Mouse (Mus musculus): ENCODE results near the gene Tmem132b. TPM values are rescaled to one million over a fixed set of nuclear protein-coding genes. Genes with fewer than 3 reads are reported as not detected.

Gene Tmem132b
- polyA plus RNA-seq, 1 experiment from 2014 or later, result 4.2 TPM

GRCm38 (mm10) chr5:125491107-125491506, 40.5 kb upstream of the Tmem132b start:
- peaks cover 20% of the 10 kb centered on the region for H3K36me3 ChIP-seq (ENCODE audit: control insufficient read depth, insufficient read depth, low read length)
- H3K27ac ChIP-seq (ENCODE audit: low read depth, low read length), result no peak overlapping the region
- no peaks in the 10 kb centered on the region for H3K27me3 ChIP-seq (replicated peaks; ENCODE audit: control insufficient read depth, insufficient read depth, low read length)
- 0 out of 2 replicates have a peak, but pooled peaks have one; percentile 5 for ATAC-seq
- peaks cover 8% of the 10 kb centered on the region for H3K4me1 ChIP-seq (ENCODE audit: control insufficient read depth, insufficient read depth, low read depth, low read length)
- 80% methylated on average over 10 of the region's 10 CpGs for WGBS
- no peak overlapping the region for H3K4me3 ChIP-seq (ENCODE audit: low read length)
- H3K9ac ChIP-seq (ENCODE audit: low read depth, low read length), result no peak overlapping the region
- H3K4me2 ChIP-seq (ENCODE audit: low read length), result no peak overlapping the region
- H3K9me3 ChIP-seq (ENCODE audit: control insufficient read depth, low read length), result no peaks in the 10 kb centered on the region

- WGBS, result 54% methylated on average over 17 of the region's 17 CpGs
- peaks cover 18% of the 10 kb centered on the region for H3K36me3 ChIP-seq (ENCODE audit: control insufficient read depth, insufficient read depth, low read length)
- no peak overlapping the region for H3K4me2 ChIP-seq (ENCODE audit: low read length)
- H3K4me3 ChIP-seq (ENCODE audit: low read length), result no peak overlapping the region
- H3K27me3 ChIP-seq (replicated peaks; ENCODE audit: control insufficient read depth, insufficient read depth, low read length), result no peaks in the 10 kb centered on the region
- H3K9ac ChIP-seq (ENCODE audit: low read depth, low read length), result no peak overlapping the region
- peaks cover 4% of the 10 kb centered on the region for H3K4me1 ChIP-seq (ENCODE audit: control insufficient read depth, insufficient read depth, low read depth, low read length)
- no peak overlapping the region for H3K27ac ChIP-seq (ENCODE audit: low read depth, low read length)
- ATAC-seq, result peak; percentile 46
- no peaks in the 10 kb centered on the region for H3K9me3 ChIP-seq (ENCODE audit: control insufficient read depth, low read length)
Observed at GRCm38 (mm10) chr5:125492379-125493092, 39.0 kb upstream of the Tmem132b start.

GRCm38 (mm10) chr5:125493093-125493423, 38.5 kb upstream of the Tmem132b start:
- Histone ChIP-seq H3K9ac (ENCODE audit: low read depth, low read length) (no peak overlapping the region), H3K27ac (ENCODE audit: low read depth, low read length) (no peak overlapping the region), H3K4me2 (ENCODE audit: low read length) (no peak overlapping the region), H3K9me3 (ENCODE audit: control insufficient read depth, low read length) (no peaks in the 10 kb centered on the region), H3K4me3 (ENCODE audit: low read length) (no peak overlapping the region), H3K4me1 (ENCODE audit: control insufficient read depth, insufficient read depth, low read depth, low read length) (peaks cover 3% of the 10 kb centered on the region), H3K36me3 (ENCODE audit: control insufficient read depth, insufficient read depth, low read length) (peaks cover 16% of the 10 kb centered on the region), H3K27me3 (replicated peaks; ENCODE audit: control insufficient read depth, insufficient read depth, low read length) (no peaks in the 10 kb centered on the region)
- ATAC-seq, result no peak
- WGBS, result 63% methylated on average over 5 of the region's 5 CpGs

DNA sequence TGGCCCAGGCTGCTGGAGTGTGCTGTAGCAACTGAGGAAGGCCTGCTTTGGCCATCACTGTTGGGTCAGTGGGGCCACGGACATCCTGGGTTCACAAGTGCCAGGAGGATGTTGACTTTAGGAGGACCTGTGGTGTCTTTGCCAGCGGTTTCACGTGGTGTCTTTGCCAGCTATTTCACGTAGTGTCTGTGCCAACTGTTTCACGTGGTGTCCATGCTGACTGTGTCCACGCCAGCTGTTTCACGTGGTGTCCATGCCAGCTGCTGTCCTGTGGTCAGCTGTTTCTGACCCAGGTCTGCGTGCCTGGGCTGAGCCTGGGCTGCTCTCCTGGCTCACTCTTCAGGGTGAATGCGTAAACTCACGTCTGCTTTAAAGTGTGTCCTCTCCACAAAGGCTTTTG, 35.9 kb upstream of the Tmem132b start:
- no peaks in the 10 kb centered on the region for H3K27me3 ChIP-seq (replicated peaks; ENCODE audit: control insufficient read depth, insufficient read depth, low read length)

DNA sequence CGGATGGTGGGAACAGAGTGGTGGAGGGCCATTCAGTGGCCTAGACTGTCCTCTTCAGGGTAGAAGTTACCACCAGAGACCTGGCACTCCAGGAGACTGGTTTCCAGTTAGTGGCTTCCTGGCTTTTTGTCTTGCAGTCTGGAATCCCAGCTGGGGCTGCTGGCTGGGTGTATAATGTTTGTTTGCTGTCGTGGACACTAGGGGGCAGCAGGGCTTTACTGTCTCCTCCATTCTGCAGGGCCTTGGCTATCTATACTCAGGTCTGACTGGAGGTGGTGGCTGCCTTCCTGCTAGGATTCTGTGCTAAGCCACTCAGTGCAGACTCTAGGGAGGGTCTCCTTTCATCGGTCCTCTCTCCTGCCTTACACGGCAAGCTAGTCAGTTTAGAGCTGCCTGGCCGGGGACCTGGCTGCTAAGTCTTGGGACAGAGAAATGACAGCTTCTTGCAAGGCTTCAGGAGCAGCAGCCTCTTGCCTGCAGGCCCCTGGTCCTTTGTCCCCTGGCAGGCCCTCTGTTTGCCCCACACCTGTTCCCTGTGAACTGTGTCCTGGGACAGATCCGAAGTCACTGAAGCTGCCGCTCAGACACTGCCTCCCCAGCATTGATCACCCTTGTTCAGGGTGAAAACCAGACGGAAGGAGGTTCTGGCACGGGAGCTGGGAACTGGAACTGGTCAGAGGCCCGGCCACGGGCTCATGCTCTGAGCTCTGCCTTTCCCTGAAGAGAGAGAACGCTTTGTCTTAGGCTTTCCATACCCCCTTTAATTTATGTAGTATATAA, 33.6 kb upstream of the Tmem132b start:
- H3K27ac ChIP-seq (ENCODE audit: low read depth, low read length), result no peak overlapping the region
- WGBS, result 64% methylated on average over 12 of the region's 12 CpGs

More for the DNA sequence above, 35.9 kb upstream of the Tmem132b start:
- peaks cover 12% of the 10 kb centered on the region for H3K36me3 ChIP-seq (ENCODE audit: control insufficient read depth, insufficient read depth, low read length)
- WGBS, result 82% methylated on average over 10 of the region's 10 CpGs
- peaks cover 2% of the 10 kb centered on the region; the same call in 1 of the 2 replicates for H3K4me1 ChIP-seq (ENCODE audit: control insufficient read depth, insufficient read depth, low read depth, low read length)
- H3K4me3 ChIP-seq (ENCODE audit: low read length), result no peak overlapping the region
- H3K9me3 ChIP-seq (ENCODE audit: control insufficient read depth, low read length), result no peaks in the 10 kb centered on the region
- no peak overlapping the region for H3K27ac ChIP-seq (ENCODE audit: low read depth, low read length)
- ATAC-seq, result no peak
- H3K4me2 ChIP-seq (ENCODE audit: low read length), result no peak overlapping the region
- no peak overlapping the region for H3K9ac ChIP-seq (ENCODE audit: low read depth, low read length)

GRCm38 (mm10) chr5:125501505-125501904, 30.1 kb upstream of the Tmem132b start:
- Histone ChIP-seq H3K4me2 (ENCODE audit: low read length) (no peak overlapping the region), H3K36me3 (ENCODE audit: control insufficient read depth, insufficient read depth, low read length) (peaks cover 9% of the 10 kb centered on the region; the same call in 1 of the 2 replicates), H3K4me1 (ENCODE audit: control insufficient read depth, insufficient read depth, low read depth, low read length) (peaks cover 2% of the 10 kb centered on the region; the same call in 1 of the 2 replicates), H3K27ac (ENCODE audit: low read depth, low read length) (no peak overlapping the region), H3K9ac (ENCODE audit: low read depth, low read length) (no peak overlapping the region), H3K4me3 (ENCODE audit: low read length) (no peak overlapping the region), H3K9me3 (ENCODE audit: control insufficient read depth, low read length) (no peaks in the 10 kb centered on the region), H3K27me3 (replicated peaks; ENCODE audit: control insufficient read depth, insufficient read depth, low read length) (no peaks in the 10 kb centered on the region)
- no peak for ATAC-seq
- 92% methylated on average over 6 of the region's 6 CpGs for WGBS

More for the DNA sequence above, 33.6 kb upstream of the Tmem132b start:
- H3K4me1 ChIP-seq (ENCODE audit: control insufficient read depth, insufficient read depth, low read depth, low read length), result peaks cover 2% of the 10 kb centered on the region; the same call in 1 of the 2 replicates
- peaks cover 4% of the 10 kb centered on the region; the same call in 1 of the 2 replicates for H3K36me3 ChIP-seq (ENCODE audit: control insufficient read depth, insufficient read depth, low read length)
- H3K9me3 ChIP-seq (ENCODE audit: control insufficient read depth, low read length), result no peaks in the 10 kb centered on the region
- no peak overlapping the region for H3K4me3 ChIP-seq (ENCODE audit: low read length)
- no peak overlapping the region for H3K4me2 ChIP-seq (ENCODE audit: low read length)
- peak; percentile 70 for ATAC-seq
- H3K27me3 ChIP-seq (replicated peaks; ENCODE audit: control insufficient read depth, insufficient read depth, low read length), result no peaks in the 10 kb centered on the region
- peak overlapping the region; percentile 18 for H3K9ac ChIP-seq (ENCODE audit: low read depth, low read length)

- H3K36me3 ChIP-seq (ENCODE audit: control insufficient read depth, insufficient read depth, low read length), result peaks cover 9% of the 10 kb centered on the region; the same call in 1 of the 2 replicates
- WGBS, result 26% methylated on average over 3 of the region's 3 CpGs
Observed at GRCm38 (mm10) chr5:125502186-125502585, 29.4 kb upstream of the Tmem132b start.

GRCm38 (mm10) chr5:125503628-125504027, 27.9 kb upstream of the Tmem132b start:
- H3K36me3 ChIP-seq (ENCODE audit: control insufficient read depth, insufficient read depth, low read length), result peaks cover 14% of the 10 kb centered on the region
- no peaks in the 10 kb centered on the region for H3K4me1 ChIP-seq (ENCODE audit: control insufficient read depth, insufficient read depth, low read depth, low read length)
- no peak overlapping the region for H3K4me2 ChIP-seq (ENCODE audit: low read length)
- no peaks in the 10 kb centered on the region for H3K9me3 ChIP-seq (ENCODE audit: control insufficient read depth, low read length)
- no peak overlapping the region for H3K4me3 ChIP-seq (ENCODE audit: low read length)
- WGBS, result 91% methylated on average over 6 of the region's 6 CpGs
- H3K27me3 ChIP-seq (replicated peaks; ENCODE audit: control insufficient read depth, insufficient read depth, low read length), result no peaks in the 10 kb centered on the region
- no peak overlapping the region for H3K27ac ChIP-seq (ENCODE audit: low read depth, low read length)
- no peak overlapping the region for H3K9ac ChIP-seq (ENCODE audit: low read depth, low read length)
- no peak for ATAC-seq

More at GRCm38 (mm10) chr5:125502186-125502585, 29.4 kb upstream of the Tmem132b start:
- peaks cover 2% of the 10 kb centered on the region; the same call in 1 of the 2 replicates for H3K4me1 ChIP-seq (ENCODE audit: control insufficient read depth, insufficient read depth, low read depth, low read length)
- no peak overlapping the region for H3K4me3 ChIP-seq (ENCODE audit: low read length)
- H3K9ac ChIP-seq (ENCODE audit: low read depth, low read length), result no peak overlapping the region
- H3K27ac ChIP-seq (ENCODE audit: low read depth, low read length), result no peak overlapping the region
- H3K9me3 ChIP-seq (ENCODE audit: control insufficient read depth, low read length), result no peaks in the 10 kb centered on the region
- H3K27me3 ChIP-seq (replicated peaks; ENCODE audit: control insufficient read depth, insufficient read depth, low read length), result no peaks in the 10 kb centered on the region
- ATAC-seq, result no peak
- H3K4me2 ChIP-seq (ENCODE audit: low read length), result no peak overlapping the region

- Histone ChIP-seq H3K4me3 (ENCODE audit: low read length) (no peak overlapping the region), H3K27me3 (replicated peaks; ENCODE audit: control insufficient read depth, insufficient read depth, low read length) (no peaks in the 10 kb centered on the region), H3K27ac (ENCODE audit: low read depth, low read length) (no peak overlapping the region), H3K9ac (ENCODE audit: low read depth, low read length) (no peak overlapping the region), H3K4me2 (ENCODE audit: low read length) (no peak overlapping the region), H3K9me3 (ENCODE audit: control insufficient read depth, low read length) (no peaks in the 10 kb centered on the region), H3K4me1 (ENCODE audit: control insufficient read depth, insufficient read depth, low read depth, low read length) (no peaks in the 10 kb centered on the region), H3K36me3 (ENCODE audit: control insufficient read depth, insufficient read depth, low read length) (peaks cover 21% of the 10 kb centered on the region)
- 59% methylated on average over 11 of the region's 11 CpGs for WGBS
- ATAC-seq, result no peak
Observed at GRCm38 (mm10) chr5:125504692-125505091, 26.9 kb upstream of the Tmem132b start.

Measured in hindbrain, embryonic 16.5 days (tissue).